ENCODE assay signal across 19 mouse cellular contexts in the genomic region with DNA sequence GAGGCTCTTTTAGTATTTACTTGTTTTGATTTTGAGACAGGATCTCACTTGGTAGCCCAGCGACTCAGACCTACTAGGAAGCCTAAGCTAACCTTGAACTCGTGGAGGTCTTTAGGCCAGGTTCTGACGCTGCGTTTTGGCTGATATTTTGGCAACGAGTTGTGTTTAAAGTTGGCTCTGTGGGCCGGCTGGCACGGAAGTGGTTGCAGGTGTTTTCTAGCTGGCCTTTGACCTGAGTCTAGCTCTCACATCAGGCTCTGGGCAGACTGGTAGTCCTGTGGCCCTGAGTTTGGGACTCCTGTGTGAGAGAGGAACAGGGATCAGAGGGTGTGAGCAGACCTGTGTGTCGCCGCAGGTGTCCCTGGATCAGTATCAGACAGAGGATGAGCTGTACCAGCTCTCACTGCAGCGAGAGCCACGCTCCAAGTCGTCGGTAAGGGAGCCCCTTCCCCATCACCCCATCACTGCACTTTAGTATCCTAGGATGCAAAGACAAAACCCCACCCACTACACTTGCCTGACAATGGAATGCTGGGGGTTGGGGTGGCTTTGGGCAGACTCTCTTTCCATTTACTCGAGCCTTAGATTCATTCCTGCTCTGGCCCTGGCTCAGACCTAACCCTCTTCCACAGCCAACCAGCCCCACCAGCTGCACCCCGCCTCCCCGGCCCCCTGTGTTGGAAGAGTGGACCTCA. TPM values are rescaled to one million over a fixed set of nuclear protein-coding genes. Genes with fewer than 3 reads are reported as not detected.
DNase-seq lines count a peak whose midpoint lies in the region; ATAC-seq and TF ChIP-seq lines count a peak whose summit lies in the region.
"Had no signal": no experiment of that assay in that cellular context is flagged by ENCODE, and none has a peak within 500 bp of the region (broad histone marks: within the 10 kb centered on the region; RNA-seq: fewer than 3 reads in every experiment).

No protein-coding gene starts in this region.

- TF ChIP-seq EP300 in ES-Bruce4 (IDR thresholded peaks at IDR 0.05; ENCODE audit: insufficient read depth, low read depth, low read length), result no peak

- H3K9me3 ChIP-seq in midbrain, embryonic 10.5 days (replicated peaks), result no peaks in the 10 kb centered on the region
- H3K9me3 ChIP-seq in midbrain, embryonic 11.5 days (ENCODE audit: control insufficient read depth, low read length), result no peaks in the 10 kb centered on the region
- H3K9me3 ChIP-seq in ES-Bruce4 (replicated peaks; ENCODE audit: control insufficient read depth, insufficient read depth, low read length, poor library complexity, severe bottlenecking), result no peaks in the 10 kb centered on the region
- H3K9me3 ChIP-seq: embryonic facial prominence, embryonic 12.5 days; forebrain, embryonic 12.5 days; heart, embryonic 12.5 days; hindbrain, embryonic 10.5 days had no signal

- DNase-seq in midbrain, embryonic 10.5 days (ENCODE audit: low spot score), result no peak
- no peak for DNase-seq in midbrain, embryonic 11.5 days (ENCODE audit: low spot score, missing footprints)
- peak; percentile 73 for DNase-seq in R1 (ENCODE audit: low read depth, low spot score)
- no peak for DNase-seq in B cell, adult 2 months
- no peak for DNase-seq in urinary bladder, postnatal 10 days (ENCODE audit: low spot score)
- no peak for DNase-seq in lung, adult 18-20 months
- DNase-seq: adrenal gland, adult 2 months; adrenal gland, postnatal 25 days; embryo, embryonic 11 days; gastrocnemius, postnatal 10 days had no signal

- H3K4me2 ChIP-seq in midbrain, embryonic 11.5 days, result no peak overlapping the region
- H3K4me2 ChIP-seq: embryonic facial prominence, embryonic 12.5 days; forebrain, embryonic 12.5 days; heart, embryonic 12.5 days had no signal

- TF ChIP-seq CTCF in ES-Bruce4 (IDR thresholded peaks at IDR 0.05; ENCODE audit: low read depth, low read length), result no peak

- H3K9ac ChIP-seq in midbrain, embryonic 11.5 days (ENCODE audit: low read length), result no peak overlapping the region
- H3K9ac ChIP-seq in ES-Bruce4 (ENCODE audit: low read depth, poor library complexity, severe bottlenecking), result peak overlapping the region; percentile 13; the same call in 1 of the 2 replicates
- H3K9ac ChIP-seq: embryonic facial prominence, embryonic 12.5 days; forebrain, embryonic 12.5 days; heart, embryonic 12.5 days had no signal

- ATAC-seq in midbrain, embryonic 11.5 days (ENCODE audit: low FRiP score), result no peak
- ATAC-seq: forebrain, embryonic 16.5 days; hindbrain, embryonic 16.5 days; inflammation-experienced regulatory T-cells, adult 6 months; intestine, postnatal 0 days had no signal

- no peak overlapping the region for H3K4me3 ChIP-seq in midbrain, embryonic 10.5 days
- no peak overlapping the region for H3K4me3 ChIP-seq in midbrain, embryonic 11.5 days (ENCODE audit: low read depth, low read length)
- peak overlapping the region; percentile 41 for H3K4me3 ChIP-seq in ES-Bruce4 (ENCODE audit: low read depth, low read length)
- H3K4me3 ChIP-seq: embryonic facial prominence, embryonic 12.5 days; forebrain, embryonic 12.5 days; heart, embryonic 12.5 days; hindbrain, embryonic 10.5 days had no signal

- peaks cover 38% of the 10 kb centered on the region for H3K4me1 ChIP-seq in midbrain, embryonic 10.5 days
- H3K4me1 ChIP-seq in midbrain, embryonic 11.5 days (ENCODE audit: control insufficient read depth, insufficient read depth, low read length), result peaks cover 2% of the 10 kb centered on the region; the same call in 1 of the 2 replicates
- H3K4me1 ChIP-seq in ES-Bruce4 (ENCODE audit: control insufficient read depth, insufficient read depth, low read length), result peaks cover 9% of the 10 kb centered on the region
- H3K4me1 ChIP-seq: embryonic facial prominence, embryonic 12.5 days; heart, embryonic 12.5 days had no signal

- H3K27ac ChIP-seq in midbrain, embryonic 10.5 days (replicated peaks), result peak overlapping the region; percentile 43; the same call in 1 of the 2 replicates
- H3K27ac ChIP-seq in midbrain, embryonic 11.5 days (ENCODE audit: low read depth, low read length), result no peak overlapping the region
- peak overlapping the region; percentile 36; the same call in 1 of the 2 replicates for H3K27ac ChIP-seq in ES-Bruce4 (ENCODE audit: insufficient read depth, low read length)
- H3K27ac ChIP-seq: embryonic facial prominence, embryonic 12.5 days; forebrain, embryonic 12.5 days; hindbrain, embryonic 10.5 days had no signal

- no peak for TF ChIP-seq POLR2A in ES-Bruce4 (IDR thresholded peaks at IDR 0.05; ENCODE audit: insufficient read depth, low read length)

- peaks cover 38% of the 10 kb centered on the region for H3K27me3 ChIP-seq in midbrain, embryonic 10.5 days (ENCODE audit: low read depth, poor library complexity, severe bottlenecking)
- peaks cover 3% of the 10 kb centered on the region; the same call in 1 of the 2 replicates for H3K27me3 ChIP-seq in midbrain, embryonic 11.5 days (ENCODE audit: control insufficient read depth, insufficient read depth, low read length)
- no peaks in the 10 kb centered on the region for H3K27me3 ChIP-seq in ES-Bruce4 (ENCODE audit: control insufficient read depth, insufficient read depth, low read length, poor library complexity, severe bottlenecking)

- WGBS in midbrain, embryonic 10.5 days, result 49% methylated on average over 16 of the region's 16 CpGs
- 47% methylated on average over 16 of the region's 16 CpGs for WGBS in midbrain, embryonic 11.5 days

- no peaks in the 10 kb centered on the region for H3K36me3 ChIP-seq in midbrain, embryonic 10.5 days
- H3K36me3 ChIP-seq in midbrain, embryonic 11.5 days (ENCODE audit: control insufficient read depth, insufficient read depth, low read length), result no peaks in the 10 kb centered on the region
- no peaks in the 10 kb centered on the region for H3K36me3 ChIP-seq in ES-Bruce4 (ENCODE audit: control insufficient read depth, insufficient read depth, low read length, poor library complexity, severe bottlenecking)
- H3K36me3 ChIP-seq: embryonic facial prominence, embryonic 12.5 days; forebrain, embryonic 12.5 days; heart, embryonic 12.5 days; hindbrain, embryonic 10.5 days had no signal

RNA-seq across cellular contexts. Expression of gene Rasgrp2, which starts 8.8 kb away (rescaled TPM):
- polyA plus RNA-seq in midbrain, embryonic 10.5 days (2016; fragmentation: Nextera tagmentation; extraction: Ambion mirVana), result 13.5 and 16.3 TPM in 2 replicates
- polyA plus RNA-seq in midbrain, embryonic 11.5 days (2014; fragmentation: Nextera tagmentation; extraction: Ambion mirVana), result 14.1 and 16.8 TPM in 2 replicates
- polyA plus RNA-seq in ES-Bruce4 (2011; ENCODE audit: insufficient read depth, insufficient read length, low read depth, missing spikeins), result 37.9 and 48.6 TPM in 2 replicates

RNA-seq across cellular contexts. Expression of gene Nrxn2, which starts 10.6 kb away (rescaled TPM):
- polyA plus RNA-seq in midbrain, embryonic 10.5 days (2016; fragmentation: Nextera tagmentation; extraction: Ambion mirVana), result 5.1 and 7.2 TPM in 2 replicates
- polyA plus RNA-seq in midbrain, embryonic 11.5 days (2014; fragmentation: Nextera tagmentation; extraction: Ambion mirVana), result 9.2 and 9.5 TPM in 2 replicates
- polyA plus RNA-seq in ES-Bruce4 (2011; ENCODE audit: insufficient read depth, insufficient read length, low read depth, missing spikeins), result 5.6 and 7.0 TPM in 2 replicates

RNA-seq across cellular contexts. Expression of gene Pygm, which starts 23.8 kb away (rescaled TPM):
- 2.1 and 2.7 TPM in 2 replicates for polyA plus RNA-seq in midbrain, embryonic 10.5 days (2016; fragmentation: Nextera tagmentation; extraction: Ambion mirVana)
- polyA plus RNA-seq in midbrain, embryonic 11.5 days (2014; fragmentation: Nextera tagmentation; extraction: Ambion mirVana), result 0.81 and 1.8 TPM in 2 replicates
- polyA plus RNA-seq in ES-Bruce4 (2011; ENCODE audit: insufficient read depth, insufficient read length, low read depth, missing spikeins), result 4.1 and 4.6 TPM in 2 replicates

RNA-seq across cellular contexts. Expression of gene Sf1, which starts 44.5 kb away (rescaled TPM):
- 189 and 194 TPM in 2 replicates for polyA plus RNA-seq in midbrain, embryonic 10.5 days (2016; fragmentation: Nextera tagmentation; extraction: Ambion mirVana)
- 186 and 215 TPM in 2 replicates for polyA plus RNA-seq in midbrain, embryonic 11.5 days (2014; fragmentation: Nextera tagmentation; extraction: Ambion mirVana)
- polyA plus RNA-seq in ES-Bruce4 (2011; ENCODE audit: insufficient read depth, insufficient read length, low read depth, missing spikeins), result 333 and 355 TPM in 2 replicates
